Mouse (Mus musculus): ENCODE results near the gene Fbf1. TPM values are rescaled to one million over a fixed set of nuclear protein-coding genes. Genes with fewer than 3 reads are reported as not detected.

Gene Fbf1
- polyA plus RNA-seq, 1 experiment from 2014 or later: 38.7 TPM

DNA sequence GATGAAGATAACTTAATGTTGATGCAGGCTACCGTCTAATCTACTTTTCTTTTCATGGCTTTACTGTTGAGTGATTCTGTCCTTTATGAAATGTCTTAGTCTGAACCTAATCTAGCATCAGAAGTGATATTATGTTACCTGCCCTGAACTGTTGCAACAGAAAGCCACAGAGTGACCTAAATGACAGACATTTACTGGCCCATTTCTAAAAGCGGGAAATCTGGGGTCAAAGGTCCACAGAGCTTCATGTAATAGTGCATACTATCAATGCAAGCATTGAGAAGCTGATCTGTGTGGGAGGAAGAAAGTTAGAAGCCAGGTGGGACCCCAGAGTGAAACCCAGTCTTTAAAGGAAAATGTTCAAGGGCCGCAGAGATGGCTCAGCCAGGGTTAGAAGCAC is 35.2 kb upstream of the Fbf1 start:
- 90% methylated on average over 3 of the region's 3 CpGs for WGBS

DNA sequence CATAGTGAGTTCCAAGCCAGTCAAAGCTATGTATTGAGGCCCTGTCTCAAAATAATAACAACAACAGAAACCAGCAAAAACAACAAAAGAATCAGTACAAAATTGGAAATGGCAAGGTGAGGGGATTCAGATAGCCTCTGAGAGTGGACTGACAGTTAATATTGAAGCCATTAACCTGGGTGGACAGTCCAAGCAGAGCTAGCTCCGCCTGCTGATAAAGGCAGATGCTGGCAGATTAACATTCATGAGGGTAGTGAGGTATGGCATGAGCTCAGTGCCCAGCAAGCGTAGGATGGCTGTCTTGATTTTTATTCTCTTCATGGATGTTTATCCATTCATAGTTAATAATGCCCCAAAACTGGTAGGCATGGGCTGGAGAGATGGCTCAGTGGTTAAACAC is 33.2 kb upstream of the Fbf1 start:
- WGBS: 87% methylated on average over 2 of the region's 2 CpGs
- H3K9ac ChIP-seq (replicated peaks; ENCODE audit: low read length): no peak overlapping the region
- H3K27me3 ChIP-seq (ENCODE audit: insufficient read depth, low read length): no peaks in the 10 kb centered on the region
- H3K4me2 ChIP-seq (replicated peaks; ENCODE audit: low read depth, low read length): no peak overlapping the region
- peaks cover 14% of the 10 kb centered on the region for H3K4me1 ChIP-seq (ENCODE audit: insufficient read depth, low read length)
- ATAC-seq (ENCODE audit: low FRiP score, low TSS enrichment): no peak
- H3K9me3 ChIP-seq (ENCODE audit: low read length): no peaks in the 10 kb centered on the region
- H3K27ac ChIP-seq (ENCODE audit: low read length): no peak overlapping the region
- peaks cover 13% of the 10 kb centered on the region for H3K36me3 ChIP-seq (ENCODE audit: insufficient read depth, low read length)
- no peak overlapping the region for H3K4me3 ChIP-seq (ENCODE audit: low read length)

More for the DNA sequence above, 35.2 kb upstream of the Fbf1 start:
- peaks cover 17% of the 10 kb centered on the region for H3K36me3 ChIP-seq (ENCODE audit: insufficient read depth, low read length)
- no peak overlapping the region for H3K4me3 ChIP-seq (ENCODE audit: low read length)
- no peaks in the 10 kb centered on the region for H3K9me3 ChIP-seq (ENCODE audit: low read length)
- peaks cover 5% of the 10 kb centered on the region for H3K4me1 ChIP-seq (ENCODE audit: insufficient read depth, low read length)
- H3K27me3 ChIP-seq (ENCODE audit: insufficient read depth, low read length): no peaks in the 10 kb centered on the region
- H3K9ac ChIP-seq (replicated peaks; ENCODE audit: low read length): no peak overlapping the region
- no peak for ATAC-seq (ENCODE audit: low FRiP score, low TSS enrichment)
- no peak overlapping the region for H3K27ac ChIP-seq (ENCODE audit: low read length)
- H3K4me2 ChIP-seq (replicated peaks; ENCODE audit: low read depth, low read length): no peak overlapping the region

DNA sequence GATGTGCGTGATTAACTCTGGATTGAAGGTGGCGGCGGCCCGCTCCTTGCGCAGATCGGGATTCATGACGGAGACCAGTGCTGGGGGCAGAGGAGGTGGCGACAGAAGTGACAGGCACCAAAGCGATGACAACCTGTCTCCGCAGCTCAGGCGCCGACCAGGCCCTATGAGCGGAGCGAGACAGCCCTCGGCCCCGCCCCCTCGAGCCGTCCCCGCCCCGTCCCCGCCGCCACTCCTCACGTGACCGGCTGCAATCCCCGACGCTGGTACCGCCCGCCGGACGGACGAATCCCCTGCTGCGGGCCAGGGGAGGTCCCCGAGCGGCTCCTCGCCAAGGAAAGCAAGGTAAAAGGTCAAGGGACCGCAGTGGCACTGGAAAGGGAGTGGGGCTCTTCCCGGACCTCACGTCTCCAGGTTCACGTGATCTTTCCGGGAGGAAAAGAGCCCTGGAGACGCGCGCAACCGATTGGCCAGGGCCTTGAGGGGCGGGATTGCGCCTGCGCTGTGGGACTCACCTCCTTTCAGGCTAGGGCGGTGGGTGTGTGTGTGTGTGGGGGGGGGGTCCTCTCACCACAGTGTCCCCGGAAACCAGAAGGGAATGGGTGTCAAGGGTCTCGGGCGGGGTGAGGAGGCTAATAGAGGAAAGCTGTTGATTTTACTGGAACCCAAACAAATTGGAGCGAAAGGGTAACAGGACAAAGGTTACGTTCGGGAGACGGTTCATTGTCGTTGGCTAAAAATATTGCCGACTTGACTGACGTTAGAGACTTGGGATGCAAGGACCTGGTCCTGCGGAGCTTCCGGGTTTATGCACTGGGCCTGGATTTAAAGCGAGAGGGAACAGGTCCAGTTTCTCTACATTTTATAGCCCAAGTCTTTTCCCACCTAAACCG is 30.9 kb upstream of the Fbf1 start, which contains the start of the genes Ten1 and Acox1:
Ten1 (plus strand) TSS at position 217 of the 893 bp plus-strand sequence.
Acox1 (minus strand) TSS at position 407 of the 893 bp plus-strand sequence.
- Histone ChIP-seq H3K27me3 (ENCODE audit: insufficient read depth, low read length) (no peaks in the 10 kb centered on the region), H3K9me3 (ENCODE audit: low read length) (no peaks in the 10 kb centered on the region), H3K4me1 (ENCODE audit: insufficient read depth, low read length) (peaks cover 22% of the 10 kb centered on the region), H3K36me3 (ENCODE audit: insufficient read depth, low read length) (peaks cover 10% of the 10 kb centered on the region), H3K27ac (ENCODE audit: low read length) (peak within 1 kb of the TSS; percentile 98), H3K9ac (replicated peaks; ENCODE audit: low read length) (peak within 1 kb of the TSS; percentile 96), H3K4me3 (ENCODE audit: low read length) (peak within 1 kb of the TSS; percentile 86), H3K4me2 (replicated peaks; ENCODE audit: low read depth, low read length) (peak within 1 kb of the TSS; percentile 60)
- under 1% methylated on average over 62 of the region's 62 CpGs for WGBS
- peak; percentile 97 for ATAC-seq (ENCODE audit: low FRiP score, low TSS enrichment)

DNA sequence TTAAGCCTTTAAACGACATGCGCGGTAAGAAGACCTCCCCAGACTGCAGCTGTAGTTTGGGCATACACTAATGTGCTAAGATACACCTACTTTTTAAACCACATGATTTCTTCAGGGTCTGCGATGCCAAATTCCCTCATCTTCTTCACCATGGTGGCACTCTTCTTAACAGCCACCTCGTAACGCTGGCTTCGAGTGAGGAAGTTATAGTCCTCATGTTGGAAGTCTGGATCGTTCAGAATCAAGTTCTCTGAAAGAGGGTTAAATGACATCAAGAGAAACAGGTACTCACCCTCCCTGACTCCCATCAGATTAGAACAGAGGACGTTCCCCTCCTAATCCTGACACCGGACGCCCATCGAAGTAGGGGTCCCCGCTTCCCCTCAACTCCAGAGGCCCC is 30.2 kb upstream of the Fbf1 start:
- peaks cover 5% of the 10 kb centered on the region; the same call in 1 of the 2 replicates for H3K36me3 ChIP-seq (ENCODE audit: insufficient read depth, low read length)
- no peaks in the 10 kb centered on the region for H3K9me3 ChIP-seq (ENCODE audit: low read length)
- WGBS: 21% methylated on average over 13 of the region's 13 CpGs
- peak overlapping the region; percentile 86 for H3K4me3 ChIP-seq (ENCODE audit: low read length)
- peaks cover 22% of the 10 kb centered on the region for H3K4me1 ChIP-seq (ENCODE audit: insufficient read depth, low read length)
- peak overlapping the region; percentile 96 for H3K9ac ChIP-seq (replicated peaks; ENCODE audit: low read length)
- ATAC-seq (ENCODE audit: low FRiP score, low TSS enrichment): no peak
- peak overlapping the region; percentile 98 for H3K27ac ChIP-seq (ENCODE audit: low read length)
- no peaks in the 10 kb centered on the region for H3K27me3 ChIP-seq (ENCODE audit: insufficient read depth, low read length)
- H3K4me2 ChIP-seq (replicated peaks; ENCODE audit: low read depth, low read length): peak overlapping the region; percentile 60

DNA sequence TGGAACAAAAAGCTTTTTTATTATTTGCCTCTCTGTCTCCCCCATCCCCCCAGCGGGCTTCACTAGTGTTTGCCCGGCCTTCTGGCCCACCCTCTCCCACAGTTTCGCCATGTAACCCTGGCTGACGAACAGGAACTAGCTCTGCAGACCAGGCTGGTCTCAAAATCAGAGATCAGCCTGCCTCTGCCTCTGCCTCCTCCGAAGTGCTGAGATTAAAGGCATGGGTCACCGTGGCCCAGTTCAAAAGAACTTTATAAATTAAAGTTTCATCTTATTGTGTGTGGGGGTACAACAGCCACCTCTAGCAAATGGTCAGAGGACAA is 29.6 kb upstream of the Fbf1 start:
- H3K9me3 ChIP-seq (ENCODE audit: low read length): no peaks in the 10 kb centered on the region
- H3K4me1 ChIP-seq (ENCODE audit: insufficient read depth, low read length): peaks cover 22% of the 10 kb centered on the region
- H3K4me3 ChIP-seq (ENCODE audit: low read length): peak overlapping the region; percentile 86; the same call in 1 of the 2 replicates
- no peak overlapping the region for H3K27ac ChIP-seq (ENCODE audit: low read length)
- H3K36me3 ChIP-seq (ENCODE audit: insufficient read depth, low read length): peaks cover 5% of the 10 kb centered on the region; the same call in 1 of the 2 replicates
- H3K9ac ChIP-seq (replicated peaks; ENCODE audit: low read length): no peak overlapping the region
- no peak for ATAC-seq (ENCODE audit: low FRiP score, low TSS enrichment)
- H3K27me3 ChIP-seq (ENCODE audit: insufficient read depth, low read length): no peaks in the 10 kb centered on the region
- WGBS: 93% methylated on average over 6 of the region's 6 CpGs
- H3K4me2 ChIP-seq (replicated peaks; ENCODE audit: low read depth, low read length): peak overlapping the region; percentile 60

DNA sequence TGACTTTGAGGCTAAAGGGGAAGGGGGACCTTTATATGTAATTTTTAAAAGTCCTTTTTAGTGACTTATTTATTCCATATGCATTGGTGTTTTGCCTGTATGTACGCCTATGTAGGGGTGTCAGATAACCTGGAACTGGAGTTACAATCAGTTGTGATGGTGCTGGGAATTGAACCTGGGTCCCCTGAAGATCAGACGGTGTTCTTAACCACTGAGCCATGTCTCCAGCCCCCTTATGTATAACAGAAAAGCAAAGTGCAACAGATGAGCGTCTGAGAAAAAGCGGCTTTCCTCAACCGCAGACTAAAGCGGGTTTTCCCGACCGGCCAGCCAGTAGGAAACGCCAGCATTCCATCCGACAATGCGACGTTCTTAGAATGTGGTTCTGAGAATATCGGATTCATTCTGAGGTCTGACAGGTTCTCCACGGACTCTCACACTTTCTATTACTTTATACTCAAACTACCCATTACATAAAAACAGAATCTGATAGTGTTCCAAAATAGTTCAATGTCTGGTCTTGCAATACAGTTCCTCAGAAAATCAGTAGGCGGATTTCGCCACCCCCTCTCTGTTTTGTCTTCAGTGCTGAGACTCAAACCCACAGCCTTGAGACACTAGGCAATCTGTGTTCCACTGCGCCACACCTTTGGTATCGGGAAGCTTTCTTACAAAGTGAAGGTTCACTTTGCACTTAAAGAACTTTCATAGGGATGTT is 29.1 kb upstream of the Fbf1 start:
- ATAC-seq (ENCODE audit: low FRiP score, low TSS enrichment): no peak
- Histone ChIP-seq H3K4me1 (ENCODE audit: insufficient read depth, low read length) (peaks cover 22% of the 10 kb centered on the region), H3K27ac (ENCODE audit: low read length) (no peak overlapping the region), H3K4me3 (ENCODE audit: low read length) (0 out of 2 replicates have a peak overlapping the region, but pooled peaks have one; percentile 86), H3K4me2 (replicated peaks; ENCODE audit: low read depth, low read length) (no peak overlapping the region), H3K9me3 (ENCODE audit: low read length) (no peaks in the 10 kb centered on the region), H3K27me3 (ENCODE audit: insufficient read depth, low read length) (no peaks in the 10 kb centered on the region), H3K36me3 (ENCODE audit: insufficient read depth, low read length) (peaks cover 5% of the 10 kb centered on the region; the same call in 1 of the 2 replicates), H3K9ac (replicated peaks; ENCODE audit: low read length) (no peak overlapping the region)
- 93% methylated on average over 18 of the region's 18 CpGs for WGBS

DNA sequence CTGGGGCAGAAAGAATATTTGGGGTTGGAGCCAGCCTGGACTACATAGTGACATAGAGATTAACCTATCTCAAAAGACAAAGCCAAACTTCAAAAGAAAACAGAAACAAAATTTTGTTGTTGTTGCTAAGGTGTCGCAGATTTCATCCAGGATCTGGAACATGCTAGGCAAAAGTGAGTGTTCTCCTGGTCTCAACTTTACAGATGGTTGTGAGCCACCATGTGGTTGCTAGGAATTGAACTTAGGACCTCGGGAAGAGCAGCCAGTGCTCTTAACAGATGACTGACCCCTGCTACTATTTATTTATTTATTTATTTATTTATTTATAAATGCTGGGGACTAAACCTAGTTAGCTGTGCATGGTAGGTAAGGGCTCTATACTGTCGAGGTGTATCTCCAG is 28.4 kb upstream of the Fbf1 start:
- Histone ChIP-seq H3K9me3 (ENCODE audit: low read length) (no peaks in the 10 kb centered on the region), H3K4me3 (ENCODE audit: low read length) (no peak overlapping the region), H3K4me2 (replicated peaks; ENCODE audit: low read depth, low read length) (no peak overlapping the region), H3K27ac (ENCODE audit: low read length) (no peak overlapping the region), H3K4me1 (ENCODE audit: insufficient read depth, low read length) (peaks cover 22% of the 10 kb centered on the region), H3K9ac (replicated peaks; ENCODE audit: low read length) (no peak overlapping the region), H3K27me3 (ENCODE audit: insufficient read depth, low read length) (no peaks in the 10 kb centered on the region), H3K36me3 (ENCODE audit: insufficient read depth, low read length) (peaks cover 6% of the 10 kb centered on the region; the same call in 1 of the 2 replicates)
- no peak for ATAC-seq (ENCODE audit: low FRiP score, low TSS enrichment)
- 86% methylated on average over 3 of the region's 3 CpGs for WGBS

DNA sequence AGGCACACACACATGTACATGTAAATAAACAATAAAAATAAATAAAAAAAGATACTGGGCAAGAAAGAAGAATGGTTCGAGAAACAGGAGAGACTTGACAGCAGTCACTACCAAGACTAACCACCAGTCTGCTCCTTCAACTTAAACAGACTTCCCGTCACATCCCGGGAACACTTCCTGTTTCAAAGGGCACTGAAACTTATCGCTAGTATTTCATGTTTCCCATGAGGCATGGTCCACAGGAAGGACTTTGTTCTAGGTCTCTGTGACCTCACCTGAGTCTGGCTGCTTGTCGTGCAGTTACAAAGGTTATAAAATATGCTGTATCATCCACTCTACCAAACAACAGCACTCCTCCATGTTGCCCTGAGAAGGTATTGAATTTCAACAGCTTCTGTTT is 27.3 kb upstream of the Fbf1 start:
- H3K9me3 ChIP-seq (ENCODE audit: low read length): no peaks in the 10 kb centered on the region
- no peak overlapping the region for H3K4me3 ChIP-seq (ENCODE audit: low read length)
- H3K27ac ChIP-seq (ENCODE audit: low read length): peak overlapping the region; percentile 65; the same call in 1 of the 2 replicates
- ATAC-seq (ENCODE audit: low FRiP score, low TSS enrichment): no peak
- peaks cover 11% of the 10 kb centered on the region; the same call in 1 of the 2 replicates for H3K36me3 ChIP-seq (ENCODE audit: insufficient read depth, low read length)
- no peaks in the 10 kb centered on the region for H3K27me3 ChIP-seq (ENCODE audit: insufficient read depth, low read length)
- H3K4me2 ChIP-seq (replicated peaks; ENCODE audit: low read depth, low read length): no peak overlapping the region
- peaks cover 22% of the 10 kb centered on the region for H3K4me1 ChIP-seq (ENCODE audit: insufficient read depth, low read length)
- 0 out of 2 replicates have a peak overlapping the region, but pooled peaks have one; percentile 9 for H3K9ac ChIP-seq (replicated peaks; ENCODE audit: low read length)
- 63% methylated on average over 5 of the region's 5 CpGs for WGBS

DNA sequence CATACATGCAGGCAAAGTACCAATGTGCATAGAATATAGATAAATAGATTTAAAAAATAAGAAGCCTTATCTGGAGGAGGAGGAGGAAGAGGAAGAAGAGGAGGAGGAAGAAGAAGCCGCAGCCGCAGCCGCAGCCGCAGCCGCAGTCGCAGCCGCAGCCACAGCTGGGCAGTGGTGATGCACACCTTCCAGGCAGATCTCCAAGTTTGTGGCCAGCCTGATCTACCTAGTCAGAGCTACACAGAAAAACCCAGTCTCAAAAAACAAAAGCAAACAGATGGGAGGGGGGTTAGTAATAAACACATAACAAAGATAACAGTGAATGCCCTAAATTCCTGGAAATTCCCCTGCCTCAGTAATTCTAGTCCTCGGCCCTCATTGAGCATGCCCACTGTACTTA is 26.7 kb upstream of the Fbf1 start:
- H3K27me3 ChIP-seq (ENCODE audit: insufficient read depth, low read length): no peaks in the 10 kb centered on the region
- H3K4me1 ChIP-seq (ENCODE audit: insufficient read depth, low read length): peaks cover 20% of the 10 kb centered on the region
- no peaks in the 10 kb centered on the region for H3K9me3 ChIP-seq (ENCODE audit: low read length)
- no peak for ATAC-seq (ENCODE audit: low FRiP score, low TSS enrichment)
- peaks cover 12% of the 10 kb centered on the region for H3K36me3 ChIP-seq (ENCODE audit: insufficient read depth, low read length)
- H3K4me2 ChIP-seq (replicated peaks; ENCODE audit: low read depth, low read length): no peak overlapping the region
- H3K27ac ChIP-seq (ENCODE audit: low read length): no peak overlapping the region
- H3K4me3 ChIP-seq (ENCODE audit: low read length): no peak overlapping the region
- 95% methylated on average over 8 of the region's 8 CpGs for WGBS
- 0 out of 2 replicates have a peak overlapping the region, but pooled peaks have one; percentile 9 for H3K9ac ChIP-seq (replicated peaks; ENCODE audit: low read length)
